Mouse (Mus musculus) bone marrow, adult 2 months (tissue): ENCODE data around the gene Rhox4c.
"Not testable (repeated sequence)": the region's sequence is repeated elsewhere in the genome, so short reads cannot be mapped to it uniquely, and the experiment has no call there.

ENCODE experiments used
- CTCF ChIP-seq: fragments of 200-500 bp; IDR thresholded peaks from 2 replicates; pipeline ENCODE4 v1.5.1; 2011; ENCODE audit warnings: low read length, control low read depth; ENCODE audit not compliant: control insufficient read depth, insufficient read depth
- POLR2A ChIP-seq: fragments of 200-500 bp; IDR thresholded peaks from 2 replicates; pipeline ENCODE4 v1.6.1; 2011; ENCODE audit warnings: low read depth, mild to moderate bottlenecking, control low read depth, low read length, borderline replicate concordance; ENCODE audit not compliant: control insufficient read depth

DNA sequence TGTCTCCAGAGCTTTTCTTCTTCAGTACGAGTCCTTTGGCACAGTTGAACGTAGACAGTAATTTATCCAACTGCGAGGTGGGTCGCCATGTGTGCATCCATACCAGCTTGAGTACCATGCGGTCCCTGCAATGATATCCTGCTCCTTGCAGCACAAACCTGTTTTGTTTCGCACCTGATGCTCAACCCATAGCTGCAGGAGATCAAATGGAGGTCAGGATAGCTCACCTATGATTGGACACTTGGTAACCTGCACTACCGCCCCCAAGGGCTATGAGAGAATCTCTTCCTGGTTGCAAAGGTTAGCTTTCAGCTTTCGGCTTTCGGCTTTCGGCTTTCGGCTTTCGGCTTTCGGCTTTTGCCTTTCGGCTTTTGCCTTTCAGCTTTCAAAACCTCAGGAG is at the start of gene Rhox4c:
- not testable (repeated sequence) for TF ChIP-seq CTCF, POLR2A
